Mouse (Mus musculus): ENCODE measurements around the gene Xrcc1.
A peak's percentile ranks its signal among the peaks of the same experiment; 100 is the strongest.
"Not testable (repeated sequence)": the region's sequence is repeated elsewhere in the genome, so short reads cannot be mapped to it uniquely, and the experiment has no call there.

GRCm38 (mm10) chr7:24516319-24516718 is 29.8 kb upstream of the Xrcc1 start:
- peak; percentile 7; the same call in 1 of the 2 replicates for TF ChIP-seq CTCF (IDR thresholded peaks at IDR 0.05; ENCODE audit: low read depth, low read length)
- not testable (repeated sequence) for TF ChIP-seq TAL1 (conservative IDR thresholded peaks at IDR 0.05; ENCODE audit: low read depth, low read length)

All from G1E (cell line).